20 mouse cellular contexts compared by ENCODE assay signal in genomic region chr11:88399028-88399427, GRCm38 (mm10).
DNase-seq lines count a peak whose midpoint lies in the region; ATAC-seq lines count a peak whose summit lies in the region.
"Had no signal": no experiment of that assay in that cellular context is flagged by ENCODE, and none has a peak within 500 bp of the region (broad histone marks: within the 10 kb centered on the region; RNA-seq: fewer than 3 reads in every experiment).

No protein-coding gene starts in this region.

- 56% methylated on average over 5 of the region's 5 CpGs for WGBS in embryonic facial prominence, embryonic 12.5 days
- 68% methylated on average over 5 of the region's 5 CpGs for WGBS in embryonic facial prominence, embryonic 10.5 days
- WGBS in hindbrain, embryonic 10.5 days = 65% methylated on average over 5 of the region's 5 CpGs
- 75% methylated on average over 5 of the region's 5 CpGs for WGBS in hindbrain, embryonic 11.5 days
- 64% methylated on average over 5 of the region's 5 CpGs for WGBS in hindbrain, embryonic 15.5 days
- WGBS in midbrain, embryonic 14.5 days = 73% methylated on average over 5 of the region's 5 CpGs

- no peaks in the 10 kb centered on the region for H3K27me3 ChIP-seq in embryonic facial prominence, embryonic 12.5 days
- H3K27me3 ChIP-seq in embryonic facial prominence, embryonic 10.5 days (replicated peaks; ENCODE audit: low read depth, poor library complexity, severe bottlenecking) = 0 out of 2 replicates have a peak, but pooled peaks cover 1% of the 10 kb centered on the region
- no peaks in the 10 kb centered on the region for H3K27me3 ChIP-seq in hindbrain, embryonic 10.5 days (ENCODE audit: insufficient read depth, poor library complexity, severe bottlenecking)
- no peaks in the 10 kb centered on the region for H3K27me3 ChIP-seq in hindbrain, embryonic 11.5 days (ENCODE audit: control insufficient read depth, insufficient read depth, low read length)
- H3K27me3 ChIP-seq in hindbrain, embryonic 15.5 days = no peaks in the 10 kb centered on the region
- no peaks in the 10 kb centered on the region for H3K27me3 ChIP-seq in midbrain, embryonic 14.5 days (ENCODE audit: control insufficient read depth, insufficient read depth, low read length)
- H3K27me3 ChIP-seq: limb, embryonic 12.5 days; liver, embryonic 13.5 days; lung, embryonic 15.5 days; neural tube, embryonic 15.5 days had no signal

- no peak overlapping the region for H3K27ac ChIP-seq in embryonic facial prominence, embryonic 12.5 days
- no peak overlapping the region; the same call in 1 of the 2 replicates for H3K27ac ChIP-seq in embryonic facial prominence, embryonic 10.5 days (replicated peaks)
- peak overlapping the region; percentile 86 for H3K27ac ChIP-seq in hindbrain, embryonic 10.5 days
- no peak overlapping the region for H3K27ac ChIP-seq in hindbrain, embryonic 11.5 days (ENCODE audit: low read depth, low read length)
- H3K27ac ChIP-seq in hindbrain, embryonic 15.5 days (replicated peaks) = peak overlapping the region; percentile 31
- H3K27ac ChIP-seq in midbrain, embryonic 14.5 days (replicated peaks; ENCODE audit: low read depth, low read length) = 0 out of 2 replicates have a peak overlapping the region, but pooled peaks have one; percentile 13
- H3K27ac ChIP-seq: layer of hippocampus, adult 2 months; limb, embryonic 12.5 days; liver, embryonic 13.5 days; lung, embryonic 15.5 days; macrophage; neural tube, embryonic 15.5 days had no signal

- no peak overlapping the region for H3K4me2 ChIP-seq in embryonic facial prominence, embryonic 12.5 days (replicated peaks)
- H3K4me2 ChIP-seq in hindbrain, embryonic 11.5 days (replicated peaks; ENCODE audit: low read depth, low read length) = no peak overlapping the region
- no peak overlapping the region for H3K4me2 ChIP-seq in hindbrain, embryonic 15.5 days
- H3K4me2 ChIP-seq in midbrain, embryonic 14.5 days (ENCODE audit: low read length) = no peak overlapping the region
- H3K4me2 ChIP-seq: limb, embryonic 12.5 days; liver, embryonic 13.5 days; lung, embryonic 15.5 days; neural tube, embryonic 15.5 days had no signal

- DNase-seq in embryonic facial prominence, embryonic 10.5 days (ENCODE audit: low spot score) = no peak
- DNase-seq in hindbrain, embryonic 10.5 days (ENCODE audit: low spot score) = no peak
- no peak for DNase-seq in hindbrain, embryonic 11.5 days (ENCODE audit: low spot score)
- DNase-seq in midbrain, embryonic 14.5 days = no peak
- no peak for DNase-seq in left cerebral cortex, adult 18-20 months (ENCODE audit: low spot score in 2 of 2)
- DNase-seq in layer of hippocampus, adult 18-20 months (ENCODE audit: low spot score in 2 of 2) = no peak
- DNase-seq: adrenal gland, adult 2 months; cerebellum, adult 11 months; liver, embryonic 13.5 days; right cerebral cortex, postnatal 4 days had no signal

- peaks cover 35% of the 10 kb centered on the region for H3K4me1 ChIP-seq in embryonic facial prominence, embryonic 12.5 days
- H3K4me1 ChIP-seq in embryonic facial prominence, embryonic 10.5 days = peaks cover 66% of the 10 kb centered on the region
- H3K4me1 ChIP-seq in hindbrain, embryonic 10.5 days (replicated peaks) = peaks cover 88% of the 10 kb centered on the region
- H3K4me1 ChIP-seq in hindbrain, embryonic 11.5 days (replicated peaks; ENCODE audit: control insufficient read depth, insufficient read depth, low read length) = peaks cover 17% of the 10 kb centered on the region
- H3K4me1 ChIP-seq in hindbrain, embryonic 15.5 days (replicated peaks) = peaks cover 69% of the 10 kb centered on the region
- H3K4me1 ChIP-seq in midbrain, embryonic 14.5 days (ENCODE audit: control insufficient read depth, insufficient read depth, low read length) = peaks cover 54% of the 10 kb centered on the region

- H3K36me3 ChIP-seq in embryonic facial prominence, embryonic 12.5 days = no peaks in the 10 kb centered on the region
- peaks cover 52% of the 10 kb centered on the region for H3K36me3 ChIP-seq in embryonic facial prominence, embryonic 10.5 days (replicated peaks)
- peaks cover 55% of the 10 kb centered on the region for H3K36me3 ChIP-seq in hindbrain, embryonic 10.5 days
- H3K36me3 ChIP-seq in hindbrain, embryonic 11.5 days (ENCODE audit: control insufficient read depth, insufficient read depth, low read length) = no peaks in the 10 kb centered on the region
- no peaks in the 10 kb centered on the region for H3K36me3 ChIP-seq in hindbrain, embryonic 15.5 days
- H3K36me3 ChIP-seq in midbrain, embryonic 14.5 days (ENCODE audit: control insufficient read depth, insufficient read depth, low read length) = no peaks in the 10 kb centered on the region
- H3K36me3 ChIP-seq: lung, embryonic 15.5 days; neural tube, embryonic 15.5 days had no signal

- no peak overlapping the region for H3K4me3 ChIP-seq in embryonic facial prominence, embryonic 12.5 days
- H3K4me3 ChIP-seq in embryonic facial prominence, embryonic 10.5 days = no peak overlapping the region
- H3K4me3 ChIP-seq in hindbrain, embryonic 10.5 days = no peak overlapping the region
- H3K4me3 ChIP-seq in hindbrain, embryonic 11.5 days (ENCODE audit: low read depth, low read length) = no peak overlapping the region
- no peak overlapping the region for H3K4me3 ChIP-seq in hindbrain, embryonic 15.5 days
- no peak overlapping the region for H3K4me3 ChIP-seq in midbrain, embryonic 14.5 days (replicated peaks; ENCODE audit: low read depth, low read length)
- H3K4me3 ChIP-seq: erythroblast, embryonic 14.5 days; layer of hippocampus, adult 2 months; limb, embryonic 12.5 days; liver, embryonic 13.5 days; lung, embryonic 15.5 days; neural tube, embryonic 15.5 days had no signal

- no peak overlapping the region for H3K9ac ChIP-seq in embryonic facial prominence, embryonic 12.5 days
- H3K9ac ChIP-seq in hindbrain, embryonic 11.5 days (ENCODE audit: low read depth, low read length) = no peak overlapping the region
- H3K9ac ChIP-seq in hindbrain, embryonic 15.5 days = no peak overlapping the region
- H3K9ac ChIP-seq in midbrain, embryonic 14.5 days (replicated peaks; ENCODE audit: low read length) = no peak overlapping the region
- H3K9ac ChIP-seq: limb, embryonic 12.5 days; liver, embryonic 13.5 days; lung, embryonic 15.5 days; neural tube, embryonic 15.5 days had no signal

- 0 out of 2 replicates have a peak, but pooled peaks have one; percentile 24 for ATAC-seq in embryonic facial prominence, embryonic 12.5 days (ENCODE audit: insufficient number of reproducible peaks, insufficient read depth, low FRiP score, low TSS enrichment)
- ATAC-seq in hindbrain, embryonic 11.5 days (ENCODE audit: low FRiP score) = no peak
- ATAC-seq in hindbrain, embryonic 15.5 days (ENCODE audit: low FRiP score, low read depth) = no peak
- no peak for ATAC-seq in midbrain, embryonic 14.5 days (ENCODE audit: low FRiP score, low TSS enrichment)
- ATAC-seq: CD4-positive, CD25-positive, alpha-beta regulatory T cell, adult 4 months had no signal

- H3K9me3 ChIP-seq in embryonic facial prominence, embryonic 12.5 days = no peaks in the 10 kb centered on the region
- H3K9me3 ChIP-seq in embryonic facial prominence, embryonic 10.5 days = no peaks in the 10 kb centered on the region
- H3K9me3 ChIP-seq in hindbrain, embryonic 10.5 days = no peaks in the 10 kb centered on the region
- H3K9me3 ChIP-seq in hindbrain, embryonic 11.5 days (ENCODE audit: control insufficient read depth, low read length) = no peaks in the 10 kb centered on the region
- no peaks in the 10 kb centered on the region for H3K9me3 ChIP-seq in hindbrain, embryonic 15.5 days
- H3K9me3 ChIP-seq in midbrain, embryonic 14.5 days (ENCODE audit: control insufficient read depth, low read length) = no peaks in the 10 kb centered on the region
- H3K9me3 ChIP-seq: G1E; limb, embryonic 12.5 days; liver, embryonic 13.5 days; lung, embryonic 15.5 days; neural tube, embryonic 15.5 days had no signal

Comparison
In these comparisons a context has a peak if more than half of its experiments do, and no peak if none do; other contexts are left out.
1. H3K27ac ChIP-seq: peak in hindbrain, embryonic 10.5 days (single experiment), hindbrain, embryonic 15.5 days (single experiment) and midbrain, embryonic 14.5 days (single experiment); none in embryonic facial prominence, embryonic 12.5 days (single experiment), embryonic facial prominence, embryonic 10.5 days (single experiment) and hindbrain, embryonic 11.5 days (single experiment).